Mouse (Mus musculus) embryonic fibroblast, embryonic 13.5 days (primary cell): Measurements from ENCODE around the gene Lama4. TPM values are rescaled to one million over a fixed set of nuclear protein-coding genes. Genes with fewer than 3 reads are reported as not detected.

ENCODE experiments used
- H3K27ac ChIP-seq: 2 replicates; pipeline ENCODE4 v1.5.1; 2012; ENCODE audit warnings: low read length, control low read depth, inconsistent platforms; ENCODE audit not compliant: insufficient read depth
- H3K4me1 ChIP-seq: 2 replicates; pipeline ENCODE4 v1.6.1; 2011; ENCODE audit warnings: low read length; ENCODE audit not compliant: control insufficient read depth, insufficient read depth
- H3K4me3 ChIP-seq: 2 replicates; pipeline ENCODE4 v1.5.1; 2011; ENCODE audit warnings: mild to moderate bottlenecking, control low read depth, low read length; ENCODE audit not compliant: insufficient read depth
- CTCF ChIP-seq: IDR thresholded peaks from 2 replicates; pipeline ENCODE4 v1.5.1; 2011; ENCODE audit warnings: mild to moderate bottlenecking, control low read depth, low read length, moderate library complexity, borderline replicate concordance; ENCODE audit not compliant: insufficient read depth
- POLR2A ChIP-seq: IDR thresholded peaks from 2 replicates; pipeline ENCODE4 v1.6.1; 2011; ENCODE audit warnings: low read depth, mild to moderate bottlenecking, control low read depth, low read length, moderate library complexity
- polyA plus RNA-seq: library from polyadenylated mRNA; stranded (reverse); fragments of >200 nt; gene quantifications from 2 replicates; pipeline ENCODE4 v1.2.4, GENCODE M21; 2011; ENCODE audit warnings: low read depth; ENCODE audit not compliant: missing spikeins, insufficient read length

Gene Lama4
- 88.0 and 177 TPM in 2 replicates for polyA plus RNA-seq

DNA sequence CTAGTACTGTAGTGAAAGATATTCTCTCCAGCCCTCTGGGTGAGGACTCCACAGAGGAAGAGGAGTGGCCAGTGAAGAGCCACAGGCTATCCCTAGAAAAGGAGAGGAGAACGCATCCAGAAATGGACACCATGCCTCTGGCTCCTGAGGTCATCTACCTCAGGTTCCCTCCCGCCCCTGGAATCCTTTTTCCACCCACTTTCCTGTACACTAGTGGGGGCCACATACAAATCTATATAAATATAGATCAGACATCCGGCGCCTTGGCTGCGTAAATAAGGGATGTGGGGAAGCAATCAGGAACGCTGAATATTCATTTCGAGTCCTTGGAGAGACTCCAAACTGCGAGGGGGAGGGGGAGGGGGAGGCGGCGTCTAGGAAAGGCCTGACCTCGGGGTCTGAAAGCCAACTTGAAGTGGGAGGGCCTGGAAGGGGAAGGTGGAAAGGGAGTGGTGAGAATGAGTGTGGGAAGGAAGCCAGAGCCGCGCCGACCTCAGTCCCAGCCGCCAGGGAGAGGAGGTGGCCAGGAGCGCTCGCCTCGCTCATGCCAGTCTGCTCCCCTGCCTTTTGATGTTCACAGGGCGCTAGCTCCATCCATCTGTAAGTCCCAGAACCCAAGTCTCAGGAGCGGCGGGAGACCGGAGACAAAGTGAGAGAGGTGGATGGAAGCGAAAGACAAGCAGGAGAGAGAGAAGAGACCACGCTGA lies at the start of gene Lama4:
Gene Lama4, plus strand, starts transcription at position 441 of the 707 bp plus-strand sequence.
- TF ChIP-seq POLR2A, result peak; percentile 90
- TF ChIP-seq CTCF, result no peak
- no peaks in the 10 kb centered on the region; the same call in 1 of the 2 replicates for H3K4me1 ChIP-seq
- H3K27ac ChIP-seq, result peak within 1 kb of the TSS; percentile 53
- H3K4me3 ChIP-seq, result peak within 1 kb of the TSS; percentile 62

DNA sequence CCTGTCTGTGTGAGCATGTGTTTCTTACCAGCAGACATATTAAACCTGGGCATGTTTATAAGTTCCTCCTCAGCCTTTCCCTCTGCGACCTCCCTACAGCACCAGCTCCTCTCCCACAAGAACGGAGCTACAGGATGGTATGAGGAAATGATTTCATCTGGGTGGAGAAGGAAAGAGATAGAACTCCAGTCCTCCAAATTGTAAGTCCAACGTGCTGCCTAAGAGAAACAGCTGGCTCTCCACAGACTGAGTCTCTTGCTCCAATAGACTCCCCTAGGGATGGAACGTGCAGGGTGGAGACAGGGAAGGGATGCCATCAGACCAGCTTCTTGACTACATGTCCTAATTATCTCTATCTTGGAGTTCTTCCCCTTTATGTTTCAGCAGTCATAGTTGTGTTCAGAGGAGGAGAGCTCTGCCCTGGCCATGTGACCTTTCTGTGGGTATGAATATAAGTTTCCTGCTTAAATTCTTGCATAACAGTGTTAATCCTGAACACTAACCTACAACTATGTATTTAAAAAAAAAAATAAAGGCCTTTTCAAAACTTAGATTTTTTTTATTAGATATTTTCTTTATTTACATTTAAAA lies 49.2 kb upstream of the Lama4 start:
- H3K4me1 ChIP-seq, result no peaks in the 10 kb centered on the region
- no peak overlapping the region for H3K4me3 ChIP-seq
- no peak for TF ChIP-seq POLR2A
- no peak for TF ChIP-seq CTCF
- no peak overlapping the region for H3K27ac ChIP-seq

DNA sequence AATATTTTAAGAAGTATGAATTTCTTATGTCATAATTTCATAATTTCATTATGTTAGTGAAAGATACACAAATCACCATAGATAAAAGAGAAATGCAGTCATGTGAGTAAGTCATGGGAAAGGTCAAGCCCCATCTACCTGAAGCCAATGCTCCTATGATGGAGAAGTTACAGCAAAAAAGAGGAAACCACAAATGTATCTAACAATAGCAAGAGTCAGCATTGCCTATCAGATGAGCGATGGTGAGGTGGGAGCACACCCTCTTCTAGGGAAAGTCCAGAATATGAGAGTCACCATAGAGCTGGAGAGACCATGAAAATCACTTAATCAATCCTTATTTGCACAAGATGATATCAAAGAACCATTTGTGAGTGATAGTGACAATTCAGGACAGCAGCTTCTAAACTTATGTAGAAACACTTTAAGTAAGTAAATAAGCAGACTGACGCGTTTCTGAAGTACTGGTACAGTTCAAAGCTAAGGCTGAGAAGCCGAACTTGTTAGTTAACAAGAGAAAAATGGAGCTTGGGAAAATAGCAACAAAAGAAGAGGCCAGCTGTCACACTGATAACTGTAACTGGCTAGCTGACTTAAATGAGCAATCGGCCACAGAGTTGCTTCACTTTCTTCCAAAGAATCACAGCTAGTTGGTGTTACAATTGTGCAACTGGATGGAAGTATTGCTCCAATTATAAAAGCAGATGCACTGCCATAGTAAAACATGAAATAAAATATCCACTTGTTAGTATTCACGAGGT lies 36.2 kb upstream of the Lama4 start:
- Histone ChIP-seq H3K4me1 (no peaks in the 10 kb centered on the region), H3K27ac (no peak overlapping the region), H3K4me3 (no peak overlapping the region)
- no peak for TF ChIP-seq POLR2A
- TF ChIP-seq CTCF, result no peak

DNA sequence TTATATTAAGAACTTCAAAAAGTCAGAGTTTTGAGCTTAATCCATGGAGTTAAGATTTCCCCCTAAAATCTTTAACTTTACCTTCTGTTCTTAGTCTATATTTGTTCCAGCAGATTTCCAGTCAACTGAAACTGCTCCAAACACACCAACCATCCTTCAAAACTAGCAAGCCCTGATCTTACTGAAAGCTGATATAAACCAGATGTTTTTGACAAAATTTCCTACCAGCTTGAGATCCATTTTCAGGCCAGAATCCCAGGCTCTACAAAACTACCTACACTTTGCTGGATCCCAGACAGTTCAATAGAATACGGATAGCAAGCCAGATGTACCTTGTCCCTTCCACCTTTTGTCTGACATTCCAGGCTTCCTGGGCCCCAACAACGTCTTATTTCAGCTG lies 20.6 kb upstream of the Lama4 start:
- Histone ChIP-seq H3K4me3 (no peak overlapping the region), H3K27ac (no peak overlapping the region), H3K4me1 (no peaks in the 10 kb centered on the region)
- TF ChIP-seq CTCF, result no peak

DNA sequence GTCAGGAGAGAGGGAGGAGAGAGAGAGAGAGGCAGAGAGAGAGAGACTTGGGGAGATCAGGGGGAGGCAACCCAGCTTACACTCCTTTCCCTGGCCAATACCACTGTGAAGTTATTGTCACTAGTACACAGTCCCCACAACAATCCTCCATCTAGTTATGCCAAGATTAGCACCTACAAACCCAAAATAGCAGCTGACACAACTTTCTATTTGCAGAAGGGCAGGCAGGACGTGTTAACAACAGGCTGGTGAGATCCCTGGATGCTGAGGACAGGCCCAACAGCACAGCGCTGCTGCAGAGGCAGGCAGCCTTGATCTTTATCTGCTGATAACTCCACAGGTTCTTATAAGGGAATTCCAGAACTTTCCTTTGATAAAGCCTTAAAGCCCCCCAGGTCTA lies 3.4 kb upstream of the Lama4 start:
- H3K27ac ChIP-seq, result no peak overlapping the region

DNA sequence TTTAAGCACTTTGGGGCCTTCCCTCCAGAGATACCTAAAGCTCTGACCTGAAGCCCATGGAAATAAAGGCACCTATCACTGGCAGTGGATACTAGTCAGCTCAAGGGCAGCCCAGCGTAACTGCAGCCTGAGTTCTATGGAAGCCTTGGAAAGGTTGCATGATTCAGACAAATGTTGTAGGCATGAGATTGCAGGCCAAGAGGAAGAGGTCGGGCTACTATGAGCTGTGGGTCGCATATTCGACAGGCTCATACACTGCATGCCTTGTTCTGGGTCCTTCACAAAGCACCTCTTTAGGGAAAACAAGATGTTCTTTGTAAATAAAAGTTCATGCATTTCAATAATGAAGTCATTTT lies 618 bp upstream of the Lama4 start:
- TF ChIP-seq POLR2A, result no peak
- no peak for TF ChIP-seq CTCF
- no peaks in the 10 kb centered on the region; the same call in 1 of the 2 replicates for H3K4me1 ChIP-seq
- H3K4me3 ChIP-seq, result no peak overlapping the region
- H3K27ac ChIP-seq, result peak overlapping the region; percentile 14; the same call in 1 of the 2 replicates

More for the DNA sequence above, 3.4 kb upstream of the Lama4 start:
- no peaks in the 10 kb centered on the region for H3K4me1 ChIP-seq
- no peak for TF ChIP-seq POLR2A
- TF ChIP-seq CTCF, result no peak
- H3K4me3 ChIP-seq, result no peak overlapping the region

DNA sequence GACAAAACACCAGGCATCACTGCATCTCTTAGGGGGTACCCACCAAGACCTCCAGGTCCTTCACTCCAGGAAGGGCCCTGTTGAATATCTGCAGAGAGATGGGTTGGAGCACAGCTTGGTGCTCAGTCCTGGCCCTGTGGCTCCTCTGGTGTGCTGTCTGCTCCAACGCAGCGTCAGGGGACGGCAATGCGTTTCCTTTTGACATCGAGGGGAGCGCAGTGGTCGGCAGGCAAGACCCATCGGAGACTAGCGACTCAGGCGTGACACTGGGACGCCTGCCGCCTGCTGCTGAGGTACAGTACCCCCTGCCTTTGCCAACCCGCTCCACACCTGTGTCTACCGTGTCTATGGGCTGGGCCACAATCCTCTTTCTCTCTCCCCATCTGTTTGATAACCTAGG lies 542 bp downstream of the Lama4 start:
- no peaks in the 10 kb centered on the region; the same call in 1 of the 2 replicates for H3K4me1 ChIP-seq
- H3K4me3 ChIP-seq, result peak overlapping the region; percentile 62
- TF ChIP-seq CTCF, result no peak
- TF ChIP-seq POLR2A, result no peak; the same call in 1 of the 2 replicates
- peak overlapping the region; percentile 53 for H3K27ac ChIP-seq

DNA sequence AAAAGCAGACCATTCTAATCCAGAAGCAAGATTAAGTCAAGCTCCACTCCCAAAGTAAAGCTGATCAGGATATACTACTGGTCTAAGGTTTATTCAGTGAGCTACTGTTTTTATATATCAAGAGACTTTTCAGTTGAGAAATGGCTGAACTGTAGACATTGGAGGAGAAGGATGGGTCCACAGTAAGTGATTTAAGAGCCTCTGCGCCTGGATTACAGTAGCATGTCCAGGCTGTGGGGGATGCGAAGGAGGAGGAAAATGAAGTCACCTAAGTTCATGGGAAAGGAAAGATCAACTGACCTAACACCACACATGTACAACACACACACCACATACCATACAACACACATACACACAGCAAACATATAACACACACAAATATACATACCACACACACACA lies 1.3 kb downstream of the Lama4 start:
- H3K4me1 ChIP-seq, result no peaks in the 10 kb centered on the region; the same call in 1 of the 2 replicates
- peak overlapping the region; percentile 53; the same call in 1 of the 2 replicates for H3K27ac ChIP-seq
- TF ChIP-seq CTCF, result no peak
- TF ChIP-seq POLR2A, result no peak
- H3K4me3 ChIP-seq, result peak overlapping the region; percentile 62

DNA sequence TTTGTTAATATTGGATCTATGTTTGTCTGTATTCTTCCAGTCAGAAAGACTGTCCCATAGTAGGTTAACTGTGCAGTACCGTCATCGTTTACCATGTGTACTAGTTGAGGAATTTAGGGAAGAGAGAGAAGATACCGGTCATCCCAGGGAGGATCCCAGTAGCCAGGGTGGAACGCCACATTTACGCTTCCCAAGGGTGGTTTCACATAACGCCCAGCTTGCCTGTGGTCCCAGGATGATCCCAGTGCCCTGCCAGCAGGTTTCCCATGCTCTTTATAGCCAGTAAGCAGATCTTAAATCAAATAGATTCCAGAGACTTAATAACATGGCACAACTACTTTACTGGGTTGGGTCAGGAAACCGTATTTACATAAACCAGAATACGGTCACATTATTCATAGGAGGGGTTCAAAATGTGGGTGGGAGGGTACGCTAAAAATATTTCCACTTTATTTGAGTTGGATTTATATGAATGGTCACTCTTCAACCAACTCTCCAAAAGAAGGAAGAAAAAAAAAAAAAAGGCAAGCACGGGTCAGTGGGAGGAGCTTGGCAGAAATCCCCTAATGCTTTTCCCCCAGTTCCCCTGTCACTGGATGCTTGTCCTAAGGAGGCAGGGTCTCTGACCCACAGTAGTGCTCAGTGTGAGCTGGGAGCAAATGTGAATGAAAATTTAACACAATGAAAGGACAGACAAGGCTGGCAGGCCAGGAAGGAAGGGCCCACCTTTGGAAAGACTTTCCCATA lies 3.2 kb downstream of the Lama4 start:
- H3K27ac ChIP-seq, result peak overlapping the region; percentile 78
- H3K4me3 ChIP-seq, result peak overlapping the region; percentile 24
- TF ChIP-seq CTCF (no peak), POLR2A (no peak)

More for the DNA sequence above, 3.2 kb downstream of the Lama4 start:
- peaks cover 3% of the 10 kb centered on the region; the same call in 1 of the 2 replicates for H3K4me1 ChIP-seq
